Mouse (Mus musculus) forebrain, embryonic 11.5 days (tissue): Measurements from ENCODE around the gene Dennd5b. TPM values are rescaled to one million over a fixed set of nuclear protein-coding genes. Genes with fewer than 3 reads are reported as not detected.
"Not testable (repeated sequence)": the region's sequence is repeated elsewhere in the genome, so short reads cannot be mapped to it uniquely, and the experiment has no call there.

Experiments used
- ATAC-seq: fragments of 200-750 bp; cut with Nextera tagmentation; replicated peaks from 2 replicates; pipeline ENCODE4 v1.8.0; 2017; ENCODE audit warnings: moderate TSS enrichment; ENCODE audit not compliant: low FRiP score
- DNase-seq: peaks from one replicate; pipeline ENCODE4 v3.0.0-alpha.2; 2017; ENCODE audit warnings: low spot score
- H3K27ac ChIP-seq: fragments of 300-500 bp; sonication (generic); 2 replicates; pipeline ENCODE4 v1.5.1; 2014; ENCODE audit warnings: low read depth, low read length
- H3K27me3 ChIP-seq: fragments of 300-500 bp; sonication (generic); 2 replicates; pipeline ENCODE4 v1.6.1; 2014; ENCODE audit warnings: mild to moderate bottlenecking, low read length, mixed read lengths; ENCODE audit not compliant: control insufficient read depth, insufficient read depth
- H3K36me3 ChIP-seq: fragments of 300-500 bp; sonication (generic); 2 replicates; pipeline ENCODE4 v1.6.1; 2014; ENCODE audit warnings: mild to moderate bottlenecking, low read length, moderate library complexity, mixed read lengths; ENCODE audit not compliant: control insufficient read depth, insufficient read depth
- H3K4me1 ChIP-seq: fragments of 300-500 bp; sonication (generic); replicated peaks from 2 replicates; pipeline ENCODE4 v1.6.1; 2014; ENCODE audit warnings: low read length, mixed read lengths; ENCODE audit not compliant: control insufficient read depth, insufficient read depth
- H3K4me2 ChIP-seq: fragments of 300-500 bp; sonication (generic); 2 replicates; pipeline ENCODE4 v1.6.1; 2014; ENCODE audit warnings: low read depth, mild to moderate bottlenecking, low read length, moderate library complexity, mixed read lengths; ENCODE audit not compliant: severe bottlenecking
- H3K4me3 ChIP-seq: fragments of 300-500 bp; sonication (generic); 2 replicates; pipeline ENCODE4 v1.5.1; 2014; ENCODE audit warnings: low read depth, low read length
- H3K9ac ChIP-seq: fragments of 300-500 bp; sonication (generic); 2 replicates; pipeline ENCODE4 v1.6.1; 2014; ENCODE audit warnings: low read length
- H3K9me3 ChIP-seq: fragments of 300-500 bp; sonication (generic); 2 replicates; pipeline ENCODE4 v1.6.1; 2016; ENCODE audit warnings: low read length, mixed read lengths; ENCODE audit not compliant: control insufficient read depth
- WGBS: fragments of 180-500 bp; shearing (Covaris S2); extraction: QIAGEN DNeasy Blood & Tissue Kit; methylation state at CpG from one replicate; pipeline ENCODE4 v1.1.7; 2014; 5-methylcytosine and 5-hydroxymethylcytosine counted together
- polyA plus RNA-seq: library from polyadenylated mRNA; unstranded; fragments of >200 nt; fragmentation: Nextera tagmentation; extraction: Ambion mirVana; gene quantifications from 2 replicates; pipeline ENCODE4 v1.2.1, GENCODE M21; 2014

Dennd5b gene
- polyA plus RNA-seq, 1 experiment from 2014 or later, result 19.8 TPM

- 8% methylated on average over 5 of the region's 5 CpGs for WGBS
- no peak for DNase-seq
These were observed 33.1 kb upstream of the Dennd5b start for GRCm38 (mm10) chr6:149134391-149135150.

GRCm38 (mm10) chr6:149132311-149133077 lies 31.0 kb upstream of the Dennd5b start:
- no peaks in the 10 kb centered on the region for H3K27me3 ChIP-seq
- no peak overlapping the region for H3K27ac ChIP-seq
- H3K4me2 ChIP-seq, result no peak overlapping the region
- no peak for DNase-seq
- no peaks in the 10 kb centered on the region for H3K9me3 ChIP-seq
- ATAC-seq, result peak; percentile 57
- H3K4me1 ChIP-seq, result peaks cover 2% of the 10 kb centered on the region; the same call in 1 of the 2 replicates
- 26% methylated on average over 5 of the region's 5 CpGs for WGBS
- no peaks in the 10 kb centered on the region for H3K36me3 ChIP-seq
- no peak overlapping the region for H3K4me3 ChIP-seq
- no peak overlapping the region for H3K9ac ChIP-seq

More at GRCm38 (mm10) chr6:149134391-149135150, 33.1 kb upstream of the Dennd5b start:
- Histone ChIP-seq H3K9me3 (no peaks in the 10 kb centered on the region), H3K9ac (no peak overlapping the region), H3K36me3 (no peaks in the 10 kb centered on the region), H3K27ac (no peak overlapping the region), H3K4me3 (no peak overlapping the region), H3K4me1 (peaks cover 2% of the 10 kb centered on the region; the same call in 1 of the 2 replicates), H3K4me2 (no peak overlapping the region), H3K27me3 (no peaks in the 10 kb centered on the region)
- ATAC-seq, result no peak

GRCm38 (mm10) chr6:149131111-149131510 lies 29.6 kb upstream of the Dennd5b start:
- no peak overlapping the region for H3K4me2 ChIP-seq
- no peaks in the 10 kb centered on the region for H3K36me3 ChIP-seq
- no peaks in the 10 kb centered on the region for H3K9me3 ChIP-seq
- H3K4me3 ChIP-seq, result no peak overlapping the region
- peaks cover 2% of the 10 kb centered on the region; the same call in 1 of the 2 replicates for H3K4me1 ChIP-seq
- no peak overlapping the region for H3K9ac ChIP-seq
- WGBS, result 11% methylated on average over 3 of the region's 3 CpGs
- no peak overlapping the region for H3K27ac ChIP-seq
- no peak for DNase-seq
- ATAC-seq, result peak; percentile 47
- no peaks in the 10 kb centered on the region for H3K27me3 ChIP-seq

DNA sequence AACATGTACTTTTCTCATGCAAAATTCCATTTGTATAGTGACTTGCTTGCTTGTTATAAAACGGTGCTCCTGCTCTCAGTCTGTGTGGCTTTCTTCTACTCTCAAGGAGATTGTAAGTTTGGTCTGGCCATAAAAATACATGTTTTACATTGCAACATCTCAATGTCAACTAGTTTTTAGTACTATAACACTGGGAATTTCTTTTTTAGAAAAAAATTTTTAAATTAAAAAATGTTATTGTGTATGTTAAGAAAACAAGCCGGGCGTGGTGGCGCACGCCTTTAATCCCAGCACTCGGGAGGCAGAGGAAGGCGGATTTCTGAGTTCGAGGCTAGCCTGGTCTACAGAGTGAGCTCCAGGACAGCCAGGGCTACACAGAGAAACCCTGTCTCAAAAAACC lies 28.4 kb upstream of the Dennd5b start, which contains the start of gene Gm10203:
Gm10203 (plus strand) TSS at position 301 of the 400 bp plus-strand sequence.
- not testable (repeated sequence) for ATAC-seq, H3K36me3 ChIP-seq, H3K27ac ChIP-seq, DNase-seq, H3K9ac ChIP-seq, H3K27me3 ChIP-seq, H3K9me3 ChIP-seq, H3K4me3 ChIP-seq, H3K4me1 ChIP-seq, H3K4me2 ChIP-seq
- 76% methylated on average over 8 of the region's 8 CpGs for WGBS

DNA sequence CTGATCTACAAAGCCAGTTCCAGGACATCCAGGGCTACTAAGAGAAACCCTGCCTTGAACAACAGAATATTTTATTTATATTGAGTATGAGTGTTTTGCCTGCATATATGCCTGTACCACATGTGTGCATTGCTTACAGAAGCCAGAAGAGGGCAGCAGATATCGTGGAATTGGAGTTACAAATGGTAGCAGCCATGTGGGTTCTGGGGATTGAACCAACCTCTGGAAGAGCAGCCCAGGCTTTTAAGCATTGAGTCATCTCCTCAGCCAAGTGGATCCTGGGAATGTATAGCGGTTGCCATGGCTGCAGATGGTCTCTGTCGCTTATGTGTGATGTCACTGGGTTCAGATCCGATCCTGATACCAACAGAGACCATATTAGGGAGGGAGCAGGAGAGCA lies 25.2 kb upstream of the Dennd5b start:
- 61% methylated on average over 4 of the region's 4 CpGs for WGBS

GRCm38 (mm10) chr6:149123042-149123441 lies 21.6 kb upstream of the Dennd5b start:
- H3K9ac ChIP-seq, result no peak overlapping the region
- H3K9me3 ChIP-seq, result no peaks in the 10 kb centered on the region
- 72% methylated on average over 3 of the region's 3 CpGs for WGBS
- no peak overlapping the region for H3K4me2 ChIP-seq
- no peaks in the 10 kb centered on the region for H3K36me3 ChIP-seq
- H3K4me3 ChIP-seq, result no peak overlapping the region
- H3K27me3 ChIP-seq, result no peaks in the 10 kb centered on the region
- ATAC-seq (no peak), DNase-seq (no peak)
- H3K27ac ChIP-seq, result no peak overlapping the region
- no peaks in the 10 kb centered on the region for H3K4me1 ChIP-seq

More for the DNA sequence above, 25.2 kb upstream of the Dennd5b start:
- Histone ChIP-seq H3K9ac (no peak overlapping the region), H3K36me3 (no peaks in the 10 kb centered on the region), H3K27me3 (no peaks in the 10 kb centered on the region), H3K4me1 (no peaks in the 10 kb centered on the region), H3K4me3 (no peak overlapping the region), H3K4me2 (no peak overlapping the region), H3K27ac (no peak overlapping the region), H3K9me3 (no peaks in the 10 kb centered on the region)
- DNase-seq (peak; percentile 55), ATAC-seq (peak; percentile 14; the same call in 1 of the 2 replicates)

DNA sequence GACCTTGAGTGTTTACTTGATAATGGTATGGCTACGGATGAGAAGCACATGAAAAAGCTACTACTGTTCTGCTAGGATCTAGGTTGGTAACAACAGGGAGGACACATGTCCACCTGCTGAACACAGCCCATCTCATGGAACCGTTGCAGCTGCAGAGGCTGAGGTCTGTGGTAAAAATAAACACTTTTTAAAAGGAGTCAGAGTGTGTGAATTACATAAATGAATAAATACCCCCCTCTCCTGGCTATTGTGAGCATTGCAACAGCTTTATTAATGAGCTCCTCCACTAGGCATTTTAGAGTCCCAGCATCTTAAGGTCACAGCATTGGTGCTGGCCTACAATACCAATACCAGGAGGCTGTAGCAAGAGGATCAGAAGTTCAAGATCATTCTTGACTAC lies 18.4 kb upstream of the Dennd5b start:
- H3K9me3 ChIP-seq, result no peaks in the 10 kb centered on the region
- no peaks in the 10 kb centered on the region for H3K36me3 ChIP-seq
- H3K4me3 ChIP-seq, result no peak overlapping the region
- WGBS, result 45% methylated on average over 2 of the region's 2 CpGs
- no peaks in the 10 kb centered on the region for H3K27me3 ChIP-seq
- no peak for ATAC-seq
- no peak overlapping the region for H3K9ac ChIP-seq
- DNase-seq, result no peak
- H3K4me1 ChIP-seq, result no peaks in the 10 kb centered on the region
- H3K27ac ChIP-seq, result no peak overlapping the region
- no peak overlapping the region for H3K4me2 ChIP-seq

- Histone ChIP-seq H3K27ac (no peak overlapping the region), H3K4me1 (no peaks in the 10 kb centered on the region), H3K4me2 (no peak overlapping the region), H3K36me3 (no peaks in the 10 kb centered on the region), H3K9ac (no peak overlapping the region), H3K9me3 (no peaks in the 10 kb centered on the region), H3K27me3 (no peaks in the 10 kb centered on the region), H3K4me3 (no peak overlapping the region)
- DNase-seq (no peak), ATAC-seq (no peak)
- 74% methylated on average over 2 of the region's 2 CpGs for whole genome bisulfite sequencing
These were observed 17.5 kb upstream of the Dennd5b start for GRCm38 (mm10) chr6:149118935-149119334.
